Mouse (Mus musculus) hindbrain, postnatal 0 days (tissue): ENCODE measurements at regions not wholly inside any gene's neighbourhood (a gene's known extent, or its start where the extent isn't known, plus 50 kb on each side); places are given as distances from the start of the nearest gene placed in this dataset.

Experiments
- ATAC-seq: fragments of 200-750 bp; cut with Nextera tagmentation; 2 replicates; pipeline ENCODE4 v1.8.0; 2017; ENCODE audit warnings: mild to moderate bottlenecking, moderate TSS enrichment, moderate library complexity
- DNase-seq: peaks from one replicate; pipeline ENCODE4 v3.0.0-alpha.2; 2015; ENCODE audit warnings: low spot score
- H3K27ac ChIP-seq: fragments of 300-500 bp; sonication (generic); 2 replicates; pipeline ENCODE4 v1.5.1; 2014; ENCODE audit warnings: mild to moderate bottlenecking
- H3K27me3 ChIP-seq: fragments of 300-500 bp; sonication (generic); 2 replicates; pipeline ENCODE4 v1.6.1; 2014; ENCODE audit warnings: low read length, mixed read lengths; ENCODE audit not compliant: insufficient read depth
- H3K36me3 ChIP-seq: fragments of 300-500 bp; sonication (generic); 2 replicates; pipeline ENCODE4 v1.6.1; 2014; ENCODE audit warnings: low read length, mixed read lengths; ENCODE audit not compliant: insufficient read depth
- H3K4me1 ChIP-seq: fragments of 300-500 bp; sonication (generic); 2 replicates; pipeline ENCODE4 v1.6.1; 2014; ENCODE audit warnings: antibody characterized with exemption, low read length, mixed read lengths; ENCODE audit not compliant: insufficient read depth
- H3K4me2 ChIP-seq: fragments of 300-500 bp; sonication (generic); 2 replicates; pipeline ENCODE4 v1.6.1; 2014; ENCODE audit warnings: low read depth, mild to moderate bottlenecking, low read length, moderate library complexity, mixed read lengths
- H3K4me3 ChIP-seq: fragments of 300-500 bp; sonication (generic); 2 replicates; pipeline ENCODE4 v1.5.1; 2014; ENCODE audit warnings: low read length
- H3K9ac ChIP-seq: fragments of 300-500 bp; sonication (generic); replicated peaks from 2 replicates; pipeline ENCODE4 v1.6.1; 2014; ENCODE audit warnings: mild to moderate bottlenecking, low read length, moderate library complexity, mixed read lengths
- H3K9me3 ChIP-seq: fragments of 300-500 bp; sonication (generic); 2 replicates; pipeline ENCODE4 v1.6.1; 2016; ENCODE audit warnings: low read length, mixed read lengths
- CTCF ChIP-seq: IDR thresholded peaks from 2 replicates; pipeline ENCODE4 v1.5.1; 2016; ENCODE audit warnings: antibody characterized with exemption, control low read depth, low read depth
- WGBS: fragments of 180-500 bp; shearing (Covaris S2); extraction: QIAGEN DNeasy Blood & Tissue Kit; methylation state at CpG from one replicate; pipeline ENCODE4 v1.1.7; 2014; 5-methylcytosine and 5-hydroxymethylcytosine counted together

DNA sequence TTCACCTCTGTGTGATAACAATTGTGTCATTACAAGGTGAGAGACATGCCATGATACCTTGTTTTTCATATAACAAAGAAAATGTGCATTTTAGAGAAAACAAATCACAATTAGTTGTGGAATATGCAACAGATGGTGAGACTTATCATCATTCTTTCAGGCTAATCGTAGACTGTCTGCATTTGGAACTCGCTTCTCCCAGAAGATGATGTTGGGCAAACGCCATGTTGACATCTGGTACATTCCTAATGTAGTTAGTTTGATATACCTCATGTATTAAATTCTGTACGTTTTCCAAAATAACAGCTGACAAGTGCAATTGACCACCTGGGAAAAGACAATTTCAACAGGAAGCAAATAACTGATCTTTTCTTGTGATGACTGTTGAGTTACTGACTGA lies 482.0 kb upstream of the 4931408C20Rik start:
- no peaks in the 10 kb centered on the region for H3K36me3 ChIP-seq
- H3K27me3 ChIP-seq, result no peaks in the 10 kb centered on the region
- H3K4me2 ChIP-seq, result no peak overlapping the region
- H3K4me3 ChIP-seq, result no peak overlapping the region
- H3K9me3 ChIP-seq, result no peaks in the 10 kb centered on the region
- 61% methylated on average over 4 of the region's 4 CpGs for WGBS
- TF ChIP-seq CTCF, result no peak
- ATAC-seq (no peak), DNase-seq (peak; percentile 64)
- no peak overlapping the region for H3K27ac ChIP-seq
- H3K4me1 ChIP-seq, result no peaks in the 10 kb centered on the region
- no peak overlapping the region for H3K9ac ChIP-seq
